19 mouse cellular contexts compared by ENCODE assay signal in genomic region chr1:133221459-133221858, GRCm38 (mm10). TPM values are rescaled to one million over a fixed set of nuclear protein-coding genes. Genes with fewer than 3 reads are reported as not detected.
"Had no signal": no experiment of that assay in that cellular context is flagged by ENCODE, and none has a peak within 500 bp of the region (broad histone marks: within the 10 kb centered on the region; RNA-seq: fewer than 3 reads in every experiment).

No protein-coding gene starts in this region.

- H3K4me3 ChIP-seq: limb, embryonic 12.5 days; limb, embryonic 15.5 days; midbrain, embryonic 12.5 days; midbrain, embryonic 15.5 days; neural tube, embryonic 12.5 days; neural tube, embryonic 15.5 days had no signal

- H3K27me3 ChIP-seq: midbrain, embryonic 15.5 days; neural tube, embryonic 15.5 days had no signal

- H3K36me3 ChIP-seq: limb, embryonic 12.5 days; limb, embryonic 15.5 days; midbrain, embryonic 12.5 days; midbrain, embryonic 15.5 days; neural tube, embryonic 12.5 days; neural tube, embryonic 15.5 days had no signal

- H3K9ac ChIP-seq: limb, embryonic 12.5 days; limb, embryonic 15.5 days; liver, embryonic 14.5 days; liver, postnatal 0 days; lung, embryonic 14.5 days; midbrain, embryonic 12.5 days; midbrain, embryonic 15.5 days; neural tube, embryonic 12.5 days; neural tube, embryonic 15.5 days had no signal

- H3K27ac ChIP-seq: limb, embryonic 12.5 days; limb, embryonic 15.5 days; liver, embryonic 14.5 days; macrophage; midbrain, embryonic 12.5 days; midbrain, embryonic 15.5 days; neural tube, embryonic 12.5 days; neural tube, embryonic 15.5 days had no signal

- H3K9me3 ChIP-seq: limb, embryonic 12.5 days; limb, embryonic 15.5 days; midbrain, embryonic 12.5 days; midbrain, embryonic 15.5 days; neural tube, embryonic 12.5 days; neural tube, embryonic 15.5 days had no signal

- DNase-seq: kidney, postnatal 14 days; kidney, postnatal 4 days; left cerebral cortex, postnatal 4 days; liver, postnatal 0 days; lung, embryonic 14.5 days; retina, postnatal 1 day; right cerebral cortex, postnatal 25 days; thymus, adult 18-20 months; thymus, postnatal 36 days had no signal

- ATAC-seq: liver, postnatal 0 days; lung, postnatal 0 days; midbrain, embryonic 15.5 days had no signal

- H3K4me2 ChIP-seq: limb, embryonic 12.5 days; limb, embryonic 15.5 days; liver, embryonic 11.5 days; lung, embryonic 14.5 days; midbrain, embryonic 12.5 days; midbrain, embryonic 15.5 days; neural tube, embryonic 12.5 days; neural tube, embryonic 15.5 days had no signal

RNA-seq across cellular contexts. Expression of gene Plekha6, which starts 57.4 kb away (rescaled TPM):
- polyA plus RNA-seq: macrophage had no signal
